Mouse (Mus musculus) brain, embryonic 18.5 days (tissue): ENCODE measurements at regions not wholly inside any gene's neighbourhood (a gene's known extent, or its start where the extent isn't known, plus 50 kb on each side); places are given as distances from the start of the nearest gene placed in this dataset.

ENCODE experiments used
- DNase-seq: peaks from one replicate; pipeline ENCODE4 v3.0.0-alpha.2; 2012; ENCODE audit warnings: low read depth, low spot score

GRCm38 (mm10) chr19:14340759-14341158 is 257.1 kb downstream of the Tle4 start:
- DNase-seq: peak; percentile 54

DNA sequence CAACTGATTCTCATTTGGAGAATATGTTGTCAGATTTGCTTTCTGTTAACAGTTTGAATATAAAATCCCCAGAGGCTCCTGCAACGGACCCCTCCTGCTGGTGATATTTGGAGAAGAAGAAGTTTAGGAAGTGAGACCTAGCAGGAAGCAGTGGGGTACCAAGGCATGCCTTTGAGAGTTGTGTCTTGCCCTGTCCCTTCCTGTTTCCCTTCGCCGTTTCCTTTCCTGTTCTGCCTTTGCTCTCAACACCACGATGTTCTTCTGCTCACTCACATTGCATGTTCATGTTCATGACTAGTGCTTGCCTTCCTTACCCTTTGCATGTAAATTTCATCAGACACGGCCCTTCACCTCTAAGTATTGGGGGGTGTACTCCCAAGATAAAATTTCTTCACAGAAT is 254.0 kb downstream of the Tle4 start:
- DNase-seq: no peak

- no peak for DNase-seq
These were observed 253.4 kb downstream of the Tle4 start for GRCm38 (mm10) chr19:14344467-14344866.

GRCm38 (mm10) chr19:14347026-14347425 is 250.8 kb downstream of the Tle4 start:
- DNase-seq: no peak

DNA sequence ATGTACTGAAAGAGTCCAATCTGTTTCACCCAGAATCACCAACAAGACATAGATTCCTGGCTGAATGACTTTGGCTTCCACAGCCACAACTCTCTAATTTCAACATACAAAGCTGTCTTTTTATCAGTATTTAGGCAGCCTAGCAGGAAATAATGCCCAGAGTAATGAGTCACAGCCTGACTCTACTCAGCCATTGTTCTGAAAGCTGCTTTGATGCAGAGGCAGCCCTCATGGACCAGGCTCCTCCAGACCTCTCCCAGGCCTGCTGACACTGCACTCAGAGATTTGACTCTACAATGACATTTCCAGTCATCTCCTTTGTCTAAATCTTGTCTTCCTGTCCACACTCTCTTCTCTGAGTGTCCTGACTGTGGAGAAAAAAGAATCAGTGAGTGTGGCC is 250.4 kb downstream of the Tle4 start:
- DNase-seq: no peak

DNA sequence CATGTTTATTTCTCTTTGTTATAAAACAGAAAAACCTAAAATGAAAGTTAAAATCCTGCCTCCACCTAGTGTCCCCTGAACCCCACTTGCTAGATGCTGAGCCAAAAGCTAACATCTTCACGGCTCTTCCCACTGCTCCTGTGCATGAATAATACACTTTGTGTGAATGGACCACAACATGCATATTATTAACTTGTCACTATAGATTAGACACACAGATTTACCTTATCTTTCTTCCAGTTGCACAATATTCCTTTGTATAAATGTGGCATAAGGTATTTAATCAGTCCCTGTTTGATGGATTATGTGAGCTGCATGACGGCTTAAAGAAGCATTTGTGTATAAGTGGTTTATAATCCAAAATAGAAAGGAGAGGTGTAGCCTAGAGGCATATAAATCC is 248.1 kb downstream of the Tle4 start:
- DNase-seq: no peak

- DNase-seq: no peak
These were observed 246.0 kb downstream of the Tle4 start for GRCm38 (mm10) chr19:14351728-14352340.

DNA sequence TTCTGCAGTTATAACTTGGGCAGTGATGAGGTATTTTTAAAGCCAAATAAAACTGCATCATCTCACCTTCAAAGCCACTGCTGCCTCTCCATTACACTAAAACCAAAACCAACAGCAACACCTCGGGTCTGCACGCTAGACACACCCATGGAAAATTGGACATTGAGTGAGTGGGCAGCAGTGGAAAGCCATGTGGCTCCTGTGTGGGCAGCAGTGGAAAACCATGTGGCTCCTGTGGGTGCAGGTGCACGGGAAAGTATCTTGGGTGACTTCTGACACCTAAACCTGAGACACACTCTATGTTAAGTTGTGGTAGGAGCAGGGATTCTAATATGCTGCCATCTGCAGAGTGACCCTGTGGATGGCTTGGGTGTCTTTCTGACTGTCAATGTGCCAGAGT is 245.3 kb downstream of the Tle4 start:
- no peak for DNase-seq

DNA sequence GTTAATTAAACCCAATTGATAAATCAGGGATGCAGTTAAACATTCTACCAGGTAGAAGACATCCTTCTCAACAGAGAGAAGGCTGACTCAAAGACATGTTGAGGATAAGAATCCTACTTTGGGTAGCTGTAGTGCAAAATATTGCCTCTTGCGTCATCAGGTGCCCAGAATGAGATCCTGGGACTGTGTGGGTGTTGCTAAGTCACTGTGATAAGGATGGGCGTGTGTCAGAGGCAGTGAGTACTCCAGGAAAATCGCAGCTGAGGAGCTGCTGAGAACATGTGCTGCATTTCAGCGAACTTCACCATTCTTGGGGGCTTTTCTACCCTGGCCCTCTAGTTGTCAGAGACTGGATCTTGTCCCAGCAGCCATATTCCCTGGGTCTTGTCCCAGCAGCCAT is 244.7 kb downstream of the Tle4 start:
- no peak for DNase-seq

DNA sequence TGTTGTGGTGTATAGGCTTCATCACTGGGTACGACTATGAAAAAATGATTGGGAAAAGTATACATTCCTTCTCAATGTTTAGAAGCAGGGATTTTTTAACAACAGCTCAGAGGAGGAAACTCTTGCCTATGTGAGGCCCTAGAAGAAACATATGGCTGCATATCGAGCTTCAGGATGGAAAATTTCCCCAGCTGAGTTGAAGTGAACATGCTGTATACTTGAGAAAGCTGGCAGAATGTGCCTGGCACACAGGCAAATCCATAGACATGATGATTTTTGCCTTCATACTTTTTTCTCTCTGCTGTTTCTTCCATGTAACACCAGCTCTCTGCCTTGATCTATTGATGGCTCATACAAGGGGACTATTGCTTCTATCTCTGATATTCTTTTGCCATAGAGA is 242.7 kb downstream of the Tle4 start:
- DNase-seq: no peak

DNA sequence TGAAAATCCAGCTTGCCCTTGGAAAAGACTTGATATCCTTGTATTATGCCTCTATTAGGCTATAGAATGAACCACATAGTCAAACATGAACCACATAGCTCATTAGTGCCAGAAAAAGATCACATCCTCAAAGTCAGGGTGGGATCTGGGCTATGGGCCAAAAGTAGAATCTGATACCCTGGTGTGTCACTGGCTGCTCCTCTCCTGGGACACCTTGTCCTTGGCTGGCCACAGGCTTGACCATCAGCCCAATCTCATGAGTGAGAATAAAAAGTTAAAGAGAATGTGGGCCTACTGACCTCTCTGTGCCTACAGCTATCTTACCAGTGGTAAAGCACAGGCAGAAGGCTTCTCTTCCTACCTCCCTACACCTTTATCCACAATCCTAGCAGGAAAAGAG is 241.9 kb downstream of the Tle4 start:
- no peak for DNase-seq

GRCm38 (mm10) chr19:14360611-14361010 is 237.2 kb downstream of the Tle4 start:
- no peak for DNase-seq

GRCm38 (mm10) chr19:14369098-14369604 is 228.7 kb downstream of the Tle4 start:
- DNase-seq: no peak

GRCm38 (mm10) chr19:14371360-14371759 is 226.5 kb downstream of the Tle4 start:
- no peak for DNase-seq

DNA sequence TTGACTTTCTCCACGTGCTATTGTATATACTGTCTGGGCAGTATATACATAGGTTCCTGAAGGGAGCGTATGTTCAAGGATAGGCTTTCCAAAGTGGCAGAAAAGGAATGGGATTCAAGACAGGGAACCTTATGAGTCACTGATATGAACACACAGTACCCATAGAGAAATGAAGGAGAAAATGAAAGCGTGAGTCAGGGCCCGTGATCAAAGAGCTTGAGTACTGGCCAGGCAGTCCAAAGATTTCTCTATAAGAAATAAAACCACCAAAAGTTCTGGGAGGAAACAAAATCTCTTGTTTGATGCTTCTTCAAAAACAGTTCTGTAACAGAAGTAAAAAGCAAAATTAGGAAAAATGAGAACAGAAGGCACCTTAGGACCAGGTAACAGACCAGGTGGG is 223.9 kb downstream of the Tle4 start:
- DNase-seq: no peak

DNA sequence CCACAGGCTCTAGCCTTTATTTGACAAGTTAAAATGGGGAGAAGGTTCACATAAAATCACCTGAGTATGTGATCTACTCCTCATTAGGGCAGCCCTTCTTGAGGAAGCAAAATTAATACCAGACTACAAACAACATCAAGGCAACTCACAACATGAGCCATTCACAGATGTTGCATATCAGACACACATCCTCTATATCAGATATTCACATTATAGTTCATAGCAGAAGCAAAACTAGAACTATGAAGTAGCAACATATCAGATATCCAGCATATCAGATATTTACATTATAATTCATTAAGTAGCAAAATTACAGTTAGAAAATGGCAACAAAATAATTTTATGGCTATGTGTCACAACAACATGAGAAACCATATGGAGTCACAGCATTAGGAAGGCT is 217.0 kb downstream of the Tle4 start:
- DNase-seq: no peak

GRCm38 (mm10) chr19:14387796-14388195 is 210.1 kb downstream of the Tle4 start:
- no peak for DNase-seq

DNA sequence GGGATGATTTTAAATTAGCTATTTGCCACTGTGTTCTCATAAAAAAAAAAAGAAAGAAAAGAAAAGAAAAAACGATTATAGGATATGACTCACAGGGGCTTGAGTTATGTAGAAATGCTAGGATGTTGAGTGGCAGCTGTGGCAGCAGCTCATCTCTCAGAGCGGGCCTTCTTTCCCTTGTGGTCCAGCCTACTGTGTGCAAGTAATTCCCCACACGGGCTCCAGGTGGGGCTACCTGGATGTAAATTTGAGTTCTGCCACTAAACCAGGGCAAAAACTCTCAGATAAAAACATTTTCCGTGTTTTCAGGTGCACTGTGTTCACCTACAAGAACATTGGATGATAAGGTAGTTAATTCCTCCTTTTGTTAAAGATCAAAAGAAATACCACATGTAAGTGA is 209.3 kb downstream of the Tle4 start:
- no peak for DNase-seq

GRCm38 (mm10) chr19:14389881-14390837 is 207.7 kb downstream of the Tle4 start:
- no peak for DNase-seq

GRCm38 (mm10) chr19:14390914-14391313 is 206.9 kb downstream of the Tle4 start:
- no peak for DNase-seq
